Mouse (Mus musculus) erythroblast, embryonic 14.5 days (primary cell): ENCODE measurements around the gene Gemin5.

Experiments used
- GATA1 ChIP-seq: IDR thresholded peaks from 2 replicates; pipeline ENCODE4 v1.6.1; 2012; ENCODE audit warnings: low read length, inconsistent platforms, mixed read lengths
- TAL1 ChIP-seq: IDR thresholded peaks from 3 replicates; pipeline ENCODE4 v1.6.1; 2012; ENCODE audit warnings: low read length, inconsistent platforms, mixed read lengths

- TF ChIP-seq GATA1 (no peak), TAL1 (no peak)
Measured at GRCm38 (mm10) chr11:58200226-58200625, 31.9 kb upstream of the Gemin5 start.
